Mouse (Mus musculus) T-helper 1 cell (primary cell): ENCODE data around the gene Gm8660.
"Not testable (repeated sequence)": the region's sequence is repeated elsewhere in the genome, so short reads cannot be mapped to it uniquely, and the experiment has no call there.

ENCODE experiments used
- in situ Hi-C: fragments of 300-600 bp; cut with MboI, MseI; formaldehyde crosslinking; loops from one replicate; pipeline ENCODE4 v1.15.1; 2025; ENCODE audit warnings: high pct_unique_total_duplicates

Gene Gm8660

GRCm38 (mm10) chr7:22370939-22371338 lies at the start of gene Gm8660:
Gene Gm8660, minus strand, starts transcription at chr7:22371039.
- in situ Hi-C loops = loop anchor here (25.0 kb wide), 1 partner anchor 1259 kb away; no protein-coding TSS in a partner anchor

- in situ Hi-C loops = loop anchor here (10.0 kb wide), 1 partner anchor 352 kb away; the partner anchor contains the start of gene Vmn1r157
These were observed 42.4 kb upstream of the Gm8660 start, which contains the start of gene Vmn1r148 for GRCm38 (mm10) chr7:22413283-22413682. Gene Vmn1r148, plus strand, starts transcription at chr7:22413583.

GRCm38 (mm10) chr7:22329617-22330016 lies 41.2 kb downstream of the Gm8660 start, which contains the start of gene Gm4187:
Gene Gm4187, minus strand, starts transcription at chr7:22329717.
- in situ Hi-C loops = not testable (repeated sequence)
